Mouse (Mus musculus) kidney, embryonic 14.5 days (tissue): ENCODE measurements around the gene Pard3. TPM values are rescaled to one million over a fixed set of nuclear protein-coding genes. Genes with fewer than 3 reads are reported as not detected.

Experiments used
- ATAC-seq: fragments of 200-750 bp; cut with Nextera tagmentation; 2 replicates; pipeline ENCODE4 v1.8.0; 2017; ENCODE audit warnings: moderate number of reproducible peaks, mild to moderate bottlenecking, moderate TSS enrichment, moderate library complexity; ENCODE audit not compliant: low FRiP score, low TSS enrichment
- H3K27ac ChIP-seq: fragments of 300-500 bp; sonication (generic); 2 replicates; pipeline ENCODE4 v1.5.1; 2014; ENCODE audit warnings: low read depth, mild to moderate bottlenecking, low read length, moderate library complexity, mixed read lengths
- H3K27me3 ChIP-seq: fragments of 300-500 bp; sonication (generic); 2 replicates; pipeline ENCODE4 v1.6.1; 2014; ENCODE audit warnings: mild to moderate bottlenecking, low read length; ENCODE audit not compliant: control insufficient read depth, insufficient read depth
- H3K36me3 ChIP-seq: fragments of 300-500 bp; sonication (generic); 2 replicates; pipeline ENCODE4 v1.6.1; 2014; ENCODE audit warnings: low read length, mixed read lengths; ENCODE audit not compliant: control insufficient read depth, insufficient read depth
- H3K4me1 ChIP-seq: fragments of 300-500 bp; sonication (generic); 2 replicates; pipeline ENCODE4 v1.6.1; 2014; ENCODE audit warnings: low read length, mixed read lengths; ENCODE audit not compliant: control insufficient read depth, insufficient read depth
- H3K4me2 ChIP-seq: fragments of 300-500 bp; sonication (generic); replicated peaks from 2 replicates; pipeline ENCODE4 v1.6.1; 2014; ENCODE audit warnings: low read depth, mild to moderate bottlenecking, low read length
- H3K4me3 ChIP-seq: fragments of 300-500 bp; sonication (generic); 2 replicates; pipeline ENCODE4 v1.5.1; 2014; ENCODE audit warnings: mild to moderate bottlenecking, low read length
- H3K9ac ChIP-seq: fragments of 300-500 bp; sonication (generic); 2 replicates; pipeline ENCODE4 v1.6.1; 2014; ENCODE audit warnings: low read depth, mild to moderate bottlenecking, low read length, moderate library complexity
- H3K9me3 ChIP-seq: fragments of 300-500 bp; sonication (generic); 2 replicates; pipeline ENCODE4 v1.6.1; 2016; ENCODE audit warnings: low read length; ENCODE audit not compliant: control insufficient read depth
- WGBS: fragments of 180-500 bp; shearing (Covaris S2); extraction: QIAGEN DNeasy Blood & Tissue Kit; methylation state at CpG from one replicate; pipeline ENCODE4 v1.1.7; 2014; 5-methylcytosine and 5-hydroxymethylcytosine counted together
- polyA plus RNA-seq: library from polyadenylated mRNA; unstranded; fragments of >200 nt; fragmentation: Nextera tagmentation; extraction: Ambion mirVana; gene quantifications from 2 replicates; pipeline ENCODE4 v1.2.1, GENCODE M21; 2014

The Pard3 gene
- polyA plus RNA-seq, 1 experiment from 2014 or later = 36.9 TPM

DNA sequence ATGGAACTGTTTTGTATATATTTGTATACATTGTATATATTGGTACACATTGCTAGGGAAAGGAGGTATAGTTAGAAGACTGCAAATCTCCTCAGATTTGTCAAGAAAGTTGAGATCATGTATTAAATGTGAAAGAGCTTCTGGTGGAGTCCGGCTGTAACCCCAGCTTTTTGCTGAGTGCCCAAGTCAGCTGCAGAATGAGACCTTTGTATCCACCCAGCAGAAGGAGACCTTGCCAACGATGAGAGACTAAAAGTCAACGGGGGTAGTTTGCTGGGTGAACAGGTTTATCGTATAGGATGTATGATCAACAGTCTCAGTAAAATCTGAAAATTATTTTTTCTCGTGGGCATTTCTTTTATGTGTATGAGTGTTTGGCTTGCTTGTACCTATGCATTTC lies 109.8 kb downstream of the Pard3 start:
- Histone ChIP-seq H3K4me3 (no peak overlapping the region), H3K4me1 (0 out of 2 replicates have a peak, but pooled peaks cover 3% of the 10 kb centered on the region), H3K27ac (no peak overlapping the region), H3K9ac (no peak overlapping the region), H3K36me3 (no peaks in the 10 kb centered on the region), H3K27me3 (no peaks in the 10 kb centered on the region), H3K9me3 (no peaks in the 10 kb centered on the region), H3K4me2 (no peak overlapping the region)
- WGBS = 90% methylated on average over 5 of the region's 5 CpGs
- no peak for ATAC-seq

DNA sequence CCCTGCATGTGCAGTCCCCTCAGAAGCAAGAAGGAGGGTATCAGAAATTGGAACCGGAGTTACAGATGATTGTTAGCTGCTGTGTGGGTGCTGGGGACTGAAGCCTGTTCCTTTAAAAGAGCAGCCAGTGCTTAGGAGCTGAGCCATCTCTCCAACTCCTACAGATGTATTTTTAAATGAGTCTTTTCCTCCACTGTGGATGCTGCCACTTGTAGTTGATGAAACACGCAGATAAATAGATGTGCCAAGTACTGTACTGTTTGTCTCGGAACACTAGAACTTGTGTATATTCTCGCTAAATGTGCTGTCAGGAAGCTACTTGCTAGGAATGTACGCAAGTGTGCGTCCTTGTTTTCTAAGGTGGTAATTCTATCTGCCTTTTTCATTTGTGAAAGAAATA lies 110.7 kb downstream of the Pard3 start:
- 0 out of 2 replicates have a peak, but pooled peaks cover 3% of the 10 kb centered on the region for H3K4me1 ChIP-seq
- H3K4me3 ChIP-seq = no peak overlapping the region
- H3K4me2 ChIP-seq = no peak overlapping the region
- no peaks in the 10 kb centered on the region for H3K36me3 ChIP-seq
- H3K9ac ChIP-seq = no peak overlapping the region
- H3K27ac ChIP-seq = no peak overlapping the region
- WGBS = 95% methylated on average over 6 of the region's 6 CpGs
- H3K27me3 ChIP-seq = no peaks in the 10 kb centered on the region
- ATAC-seq = no peak
- H3K9me3 ChIP-seq = no peaks in the 10 kb centered on the region

DNA sequence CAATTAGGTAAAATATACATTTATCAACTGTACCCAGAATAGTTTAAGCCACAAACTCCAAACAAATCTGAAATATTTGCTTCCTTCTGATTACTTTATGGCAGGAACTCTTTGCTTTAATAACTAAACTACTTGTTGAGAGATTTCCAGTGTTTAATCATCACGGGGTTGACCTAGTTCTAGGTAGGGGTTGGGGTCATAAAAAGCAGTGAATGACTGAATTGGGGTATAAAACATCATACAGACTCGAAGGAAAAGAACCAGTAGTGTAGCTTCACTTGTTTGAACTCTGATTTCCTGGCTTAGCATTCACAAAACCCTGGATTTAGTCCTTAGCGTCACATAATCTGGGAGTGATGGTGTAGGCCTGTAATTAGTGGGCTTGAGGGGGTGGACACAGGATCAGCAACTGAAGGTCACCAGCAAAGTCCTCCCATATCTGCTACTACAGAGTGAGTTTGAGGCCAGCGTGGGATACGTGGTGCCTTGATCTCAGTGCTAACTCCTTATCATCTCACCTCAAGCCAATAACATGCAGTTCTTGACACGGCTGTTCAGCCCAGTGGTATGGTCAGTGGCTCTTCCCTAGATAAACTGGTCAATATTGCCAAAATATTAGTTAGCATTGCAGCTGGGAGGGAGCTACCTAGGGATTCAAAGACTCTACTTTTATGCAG lies 111.6 kb downstream of the Pard3 start:
- no peak for ATAC-seq
- H3K36me3 ChIP-seq = no peaks in the 10 kb centered on the region
- H3K27me3 ChIP-seq = no peaks in the 10 kb centered on the region
- H3K4me1 ChIP-seq = 0 out of 2 replicates have a peak, but pooled peaks cover 3% of the 10 kb centered on the region
- 56% methylated on average over 6 of the region's 6 CpGs for WGBS
- no peak overlapping the region for H3K4me2 ChIP-seq
- H3K9me3 ChIP-seq = no peaks in the 10 kb centered on the region
- no peak overlapping the region for H3K4me3 ChIP-seq
- no peak overlapping the region for H3K27ac ChIP-seq
- H3K9ac ChIP-seq = no peak overlapping the region

DNA sequence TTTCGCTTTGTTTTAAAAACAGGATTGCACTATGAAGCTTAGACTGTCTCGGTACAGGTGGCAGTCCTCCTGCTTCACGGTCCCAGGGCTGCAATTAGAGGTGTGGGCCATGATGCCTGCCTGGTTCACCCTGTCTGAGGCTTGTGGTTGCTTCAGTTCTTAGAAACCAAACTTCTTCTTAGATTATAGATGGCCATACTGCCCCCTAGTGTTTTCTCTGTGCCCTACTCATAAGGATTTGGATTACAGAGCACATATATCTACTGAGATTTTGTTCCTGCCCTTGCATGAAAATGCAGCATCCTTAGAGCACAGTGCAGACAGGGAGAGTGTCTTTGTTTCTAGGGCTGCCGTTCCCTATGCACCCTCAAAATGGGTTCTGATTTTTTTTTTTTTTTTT lies 114.9 kb downstream of the Pard3 start:
- H3K27me3 ChIP-seq = no peaks in the 10 kb centered on the region
- 54% methylated on average over 4 of the region's 4 CpGs for WGBS
- no peak overlapping the region for H3K9ac ChIP-seq
- H3K4me1 ChIP-seq = peaks cover 8% of the 10 kb centered on the region
- no peaks in the 10 kb centered on the region for H3K9me3 ChIP-seq
- no peak; the same call in 1 of the 2 replicates for ATAC-seq
- no peak overlapping the region for H3K4me3 ChIP-seq
- no peaks in the 10 kb centered on the region for H3K36me3 ChIP-seq
- no peak overlapping the region for H3K4me2 ChIP-seq
- no peak overlapping the region for H3K27ac ChIP-seq

GRCm38 (mm10) chr8:127181246-127181645 lies 117.6 kb downstream of the Pard3 start:
- WGBS = 91% methylated on average over 3 of the region's 3 CpGs
- Histone ChIP-seq H3K27me3 (no peaks in the 10 kb centered on the region), H3K9me3 (no peaks in the 10 kb centered on the region), H3K4me3 (no peak overlapping the region), H3K27ac (no peak overlapping the region), H3K4me2 (no peak overlapping the region), H3K4me1 (peaks cover 22% of the 10 kb centered on the region), H3K9ac (no peak overlapping the region), H3K36me3 (no peaks in the 10 kb centered on the region)
- ATAC-seq = no peak

GRCm38 (mm10) chr8:127182065-127182464 lies 118.4 kb downstream of the Pard3 start:
- H3K9ac ChIP-seq = no peak overlapping the region
- H3K27me3 ChIP-seq = no peaks in the 10 kb centered on the region
- no peaks in the 10 kb centered on the region for H3K9me3 ChIP-seq
- no peak overlapping the region for H3K27ac ChIP-seq
- H3K36me3 ChIP-seq = no peaks in the 10 kb centered on the region
- peaks cover 22% of the 10 kb centered on the region for H3K4me1 ChIP-seq
- ATAC-seq = no peak
- WGBS = 82% methylated on average over 3 of the region's 3 CpGs
- H3K4me3 ChIP-seq = no peak overlapping the region
- no peak overlapping the region for H3K4me2 ChIP-seq

DNA sequence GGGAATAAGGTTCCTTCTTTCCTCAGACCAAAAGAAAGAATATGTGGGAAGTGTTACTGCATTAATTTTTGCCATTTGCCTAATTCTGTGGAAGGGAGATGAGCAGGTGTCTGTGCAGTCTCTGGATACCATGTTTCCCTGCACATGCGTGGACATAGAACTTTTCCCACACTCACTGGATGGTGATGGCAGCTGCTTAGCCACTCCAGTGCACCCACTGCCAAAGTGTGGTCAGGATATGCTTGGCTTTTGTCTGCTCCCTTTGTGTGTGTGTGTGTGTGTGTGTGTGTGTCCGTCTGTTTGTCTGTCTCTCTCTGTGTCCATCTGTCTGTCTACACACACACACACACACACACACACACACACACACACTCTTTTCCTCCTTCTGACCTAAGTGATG lies 119.8 kb downstream of the Pard3 start:
- 66% methylated on average over 2 of the region's 2 CpGs for WGBS
- Histone ChIP-seq H3K4me3 (no peak overlapping the region), H3K4me1 (peaks cover 22% of the 10 kb centered on the region), H3K27me3 (no peaks in the 10 kb centered on the region), H3K36me3 (no peaks in the 10 kb centered on the region), H3K9ac (no peak overlapping the region), H3K4me2 (no peak overlapping the region), H3K9me3 (no peaks in the 10 kb centered on the region), H3K27ac (0 out of 2 replicates have a peak overlapping the region, but pooled peaks have one; percentile 57)
- no peak for ATAC-seq

DNA sequence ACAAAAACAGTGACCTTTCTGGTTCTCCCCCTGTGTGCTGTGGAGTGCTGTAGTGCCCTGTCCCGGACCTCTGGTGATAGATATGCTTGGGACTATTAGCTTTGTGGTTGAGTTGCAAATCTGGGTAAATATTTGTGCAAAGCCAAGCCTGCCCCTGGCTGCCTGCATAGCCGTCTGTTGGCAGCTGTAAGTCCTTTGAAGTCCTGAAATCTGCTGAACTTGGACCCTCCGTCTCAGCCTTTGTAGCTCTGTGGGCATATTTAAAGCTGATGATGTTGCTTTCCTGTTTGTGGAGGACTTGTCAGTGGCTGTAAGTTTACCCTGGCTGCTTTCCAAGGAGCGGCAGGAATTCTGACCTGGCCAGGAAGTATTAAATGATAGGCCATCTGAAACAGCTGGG lies 120.3 kb downstream of the Pard3 start:
- H3K27me3 ChIP-seq = no peaks in the 10 kb centered on the region
- no peaks in the 10 kb centered on the region for H3K36me3 ChIP-seq
- peaks cover 22% of the 10 kb centered on the region for H3K4me1 ChIP-seq
- H3K9me3 ChIP-seq = no peaks in the 10 kb centered on the region
- no peak overlapping the region for H3K4me2 ChIP-seq
- no peak overlapping the region for H3K4me3 ChIP-seq
- H3K9ac ChIP-seq = no peak overlapping the region
- ATAC-seq = peak; percentile 51; the same call in 1 of the 2 replicates
- WGBS = 7% methylated on average over 4 of the region's 4 CpGs
- 0 out of 2 replicates have a peak overlapping the region, but pooled peaks have one; percentile 57 for H3K27ac ChIP-seq

- no peaks in the 10 kb centered on the region for H3K27me3 ChIP-seq
- H3K27ac ChIP-seq = no peak overlapping the region
- 0 out of 2 replicates have a peak, but pooled peaks have one; percentile 30 for ATAC-seq
- WGBS = 68% methylated on average over 7 of the region's 7 CpGs
- no peak overlapping the region for H3K4me3 ChIP-seq
- H3K4me2 ChIP-seq = no peak overlapping the region
- H3K9ac ChIP-seq = no peak overlapping the region
- no peaks in the 10 kb centered on the region for H3K36me3 ChIP-seq
- peaks cover 22% of the 10 kb centered on the region for H3K4me1 ChIP-seq
- no peaks in the 10 kb centered on the region for H3K9me3 ChIP-seq
Observed at GRCm38 (mm10) chr8:127185897-127186296, 122.2 kb downstream of the Pard3 start.
